Mouse (Mus musculus) ES-Bruce4 (cell line): ENCODE results near the gene Rxfp4.

Source experiments
- CTCF ChIP-seq: IDR thresholded peaks from one replicate; pipeline ENCODE4 v1.8.1; 2011; ENCODE audit warnings: low read depth, low read length
- POLR2A ChIP-seq: IDR thresholded peaks from one replicate; pipeline ENCODE4 v1.8.1; 2011; ENCODE audit warnings: low read length; ENCODE audit not compliant: insufficient read depth

- TF ChIP-seq CTCF (no peak), POLR2A (no peak)
Measured at GRCm38 (mm10) chr3:88649967-88650366, 3.0 kb downstream of the Rxfp4 start.
